Mouse (Mus musculus) cerebellum, adult 2 months (tissue): ENCODE data around the gene BC051019. TPM values are rescaled to one million over a fixed set of nuclear protein-coding genes. Genes with fewer than 3 reads are reported as not detected.

Experiments used
- DNase-seq, 2 experiments: peaks; one replicate each; pipeline ENCODE4 v3.0.0; 2021
- H3K27ac ChIP-seq: fragments of 200-500 bp; 2 replicates; pipeline ENCODE4 v1.5.1; 2012; ENCODE audit warnings: low read length, control low read depth, inconsistent platforms; ENCODE audit not compliant: insufficient read depth
- H3K27me3 ChIP-seq: fragments of 200-500 bp; 2 replicates; pipeline ENCODE4 v1.6.1; 2012; ENCODE audit warnings: inconsistent platforms, mild to moderate bottlenecking, low read length, moderate library complexity; ENCODE audit not compliant: control insufficient read depth, insufficient read depth
- H3K4me1 ChIP-seq: fragments of 200-500 bp; 2 replicates; pipeline ENCODE4 v1.6.1; 2011; ENCODE audit warnings: low read length; ENCODE audit not compliant: control insufficient read depth, insufficient read depth
- H3K4me3 ChIP-seq: fragments of 200-500 bp; replicated peaks from 2 replicates; pipeline ENCODE3; 2011; ENCODE audit warnings: mild to moderate bottlenecking, low read depth, low read length, control low read depth; ENCODE audit not compliant: insufficient read depth
- CTCF ChIP-seq: fragments of 200-500 bp; IDR thresholded peaks from 2 replicates; pipeline ENCODE4 v1.5.1; 2011; ENCODE audit warnings: low read depth, mild to moderate bottlenecking, control low read depth, low read length, moderate library complexity, borderline replicate concordance; ENCODE audit not compliant: insufficient read depth
- POLR2A ChIP-seq: fragments of 200-500 bp; IDR thresholded peaks from 2 replicates; pipeline ENCODE4 v1.6.1; 2011; ENCODE audit warnings: low read length, control low read depth, borderline replicate concordance; ENCODE audit not compliant: insufficient read depth
- WGBS: fragments of 180-500 bp; shearing (Covaris S2); methylation state at CpG from one replicate; pipeline ENCODE4 v1.1.7; 2018; 5-methylcytosine and 5-hydroxymethylcytosine counted together
- polyA plus RNA-seq: library from polyadenylated mRNA; depleted of rRNA; stranded (reverse); fragments of >200 nt; gene quantifications from 2 replicates; pipeline ENCODE4 v1.2.3, GENCODE M21; 2012; rRNA removed

Gene BC051019
- polyA plus RNA-seq, 1 experiment = 0.20 TPM

GRCm38 (mm10) chr7:109669426-109670170 lies 54.1 kb downstream of the BC051019 start:
- WGBS = 85% methylated on average over 5 of the region's 5 CpGs

DNA sequence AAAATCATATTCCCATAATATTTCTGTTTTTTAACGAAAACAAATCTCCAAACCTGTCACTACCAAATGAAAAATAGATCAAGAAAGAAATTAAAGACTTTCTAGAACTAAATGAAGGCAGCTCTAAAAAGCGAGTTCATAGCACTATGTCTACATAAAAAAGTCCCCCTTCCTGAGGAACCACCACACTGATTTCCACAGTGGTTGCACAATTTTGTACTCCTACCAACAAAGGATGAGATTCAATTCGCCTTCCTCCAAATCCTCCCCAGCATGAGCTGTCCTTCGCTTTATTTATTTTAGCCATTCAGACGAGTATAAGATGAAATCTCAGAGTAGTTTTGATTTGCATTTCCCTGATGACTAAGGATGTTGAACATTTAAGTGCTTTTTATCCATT lies 57.0 kb downstream of the BC051019 start:
- Histone ChIP-seq H3K4me3 (no peak overlapping the region), H3K27ac (no peak overlapping the region), H3K4me1 (no peaks in the 10 kb centered on the region), H3K27me3 (no peaks in the 10 kb centered on the region)
- no peak for TF ChIP-seq POLR2A
- TF ChIP-seq CTCF = no peak
- no peak for DNase-seq
- WGBS = 84% methylated on average over 5 of the region's 5 CpGs

More at GRCm38 (mm10) chr7:109669426-109670170, 54.1 kb downstream of the BC051019 start:
- Histone ChIP-seq H3K4me3 (no peak overlapping the region), H3K27ac (no peak overlapping the region), H3K4me1 (no peaks in the 10 kb centered on the region), H3K27me3 (no peaks in the 10 kb centered on the region)
- no peak for TF ChIP-seq POLR2A
- DNase-seq = no peak

DNA sequence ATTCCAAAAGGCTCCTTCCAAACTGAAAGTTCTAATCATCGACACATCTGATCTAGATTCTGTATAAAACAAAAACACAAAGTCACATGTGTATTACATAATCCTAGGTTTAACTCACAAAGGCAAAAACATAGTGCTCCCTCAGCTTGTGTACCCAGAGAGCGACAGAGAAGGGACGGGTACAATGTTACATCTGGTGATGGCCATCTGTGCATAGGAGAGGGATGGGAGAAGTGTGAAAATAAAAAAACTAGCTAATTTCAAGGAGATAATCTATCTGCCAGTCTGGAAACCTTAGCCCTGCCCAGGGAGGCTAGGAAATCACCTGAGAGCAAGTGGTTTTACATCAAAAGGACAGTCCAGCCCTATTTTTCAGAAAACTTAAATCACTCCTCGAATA lies 61.0 kb downstream of the BC051019 start:
- DNase-seq = no peak
- no peak overlapping the region for H3K4me3 ChIP-seq
- H3K27ac ChIP-seq = no peak overlapping the region
- TF ChIP-seq CTCF (no peak), POLR2A (no peak)
- 76% methylated on average over 4 of the region's 4 CpGs for WGBS
- no peaks in the 10 kb centered on the region for H3K27me3 ChIP-seq
- no peaks in the 10 kb centered on the region for H3K4me1 ChIP-seq

Other genes with a start within 250 kb of the BC051019 start
- gene Trim66, start 215.7 kb downstream of the BC051019 start, polyA plus RNA-seq = 11.3 and 11.6 TPM in 2 replicates
- gene Rpl27a, start 204.7 kb downstream of the BC051019 start, polyA plus RNA-seq = 299 and 318 TPM in 2 replicates
- gene St5, start 20.2 kb downstream of the BC051019 start, polyA plus RNA-seq = 43.8 and 44.8 TPM in 2 replicates
- gene Akip1, start 20.2 kb downstream of the BC051019 start, polyA plus RNA-seq = 6.7 and 6.9 TPM in 2 replicates
- gene Ascl3, start 7.9 kb upstream of the BC051019 start, polyA plus RNA-seq = 0.22 and 0.39 TPM in 2 replicates
- gene Tmem9b, start 29.0 kb upstream of the BC051019 start, polyA plus RNA-seq = 135 and 140 TPM in 2 replicates
- gene Nrip3, start 58.2 kb upstream of the BC051019 start, polyA plus RNA-seq = 46.6 and 52.8 TPM in 2 replicates
- gene Scube2, start 141.8 kb upstream of the BC051019 start, polyA plus RNA-seq = 0.26 and 0.33 TPM in 2 replicates
- gene Dennd5a, start 236.6 kb upstream of the BC051019 start, polyA plus RNA-seq = 270 TPM in 2 replicates